Mouse (Mus musculus) embryonic facial prominence, embryonic 13.5 days (tissue): ENCODE results near the gene Gm8362. TPM values are rescaled to one million over a fixed set of nuclear protein-coding genes. Genes with fewer than 3 reads are reported as not detected.
"Not testable (repeated sequence)": the region's sequence is repeated elsewhere in the genome, so short reads cannot be mapped to it uniquely, and the experiment has no call there.

Source experiments
- ATAC-seq: fragments of 200-750 bp; cut with Nextera tagmentation; 2 replicates; pipeline ENCODE4 v1.8.0; 2017; ENCODE audit warnings: low read depth; ENCODE audit not compliant: insufficient number of reproducible peaks, insufficient read depth, low FRiP score, low TSS enrichment
- H3K27ac ChIP-seq: fragments of 300-500 bp; sonication (generic); 2 replicates; pipeline ENCODE4 v1.5.1; 2015; ENCODE audit warnings: moderate library complexity, mild to moderate bottlenecking, inconsistent platforms
- H3K27me3 ChIP-seq: fragments of 300-500 bp; sonication (generic); 2 replicates; pipeline ENCODE4 v1.6.1; 2015; ENCODE audit warnings: mild to moderate bottlenecking, inconsistent platforms
- H3K36me3 ChIP-seq: fragments of 300-500 bp; sonication (generic); 2 replicates; pipeline ENCODE4 v1.6.1; 2015; ENCODE audit warnings: mild to moderate bottlenecking, inconsistent platforms
- H3K4me1 ChIP-seq: fragments of 300-500 bp; sonication (generic); 2 replicates; pipeline ENCODE4 v1.6.1; 2015; ENCODE audit warnings: inconsistent platforms
- H3K4me2 ChIP-seq: fragments of 300-500 bp; sonication (generic); 2 replicates; pipeline ENCODE4 v1.6.1; 2015; ENCODE audit warnings: moderate library complexity, mild to moderate bottlenecking, inconsistent platforms
- H3K4me3 ChIP-seq: fragments of 300-500 bp; sonication (generic); 2 replicates; pipeline ENCODE4 v1.5.1; 2015; ENCODE audit warnings: mild to moderate bottlenecking, inconsistent platforms
- H3K9ac ChIP-seq: fragments of 300-500 bp; sonication (generic); 2 replicates; pipeline ENCODE4 v1.6.1; 2015; ENCODE audit warnings: mild to moderate bottlenecking, inconsistent platforms
- H3K9me3 ChIP-seq: fragments of 300-500 bp; sonication (generic); 2 replicates; pipeline ENCODE4 v1.6.1; 2016; ENCODE audit warnings: inconsistent platforms
- WGBS: fragments of 180-500 bp; shearing (Covaris S2); methylation state at CpG from one replicate; pipeline ENCODE4 v1.1.7; 2015; ENCODE audit warnings: mixed read lengths; 5-methylcytosine and 5-hydroxymethylcytosine counted together
- polyA plus RNA-seq: library from polyadenylated mRNA; unstranded; fragments of >200 nt; fragmentation: Nextera tagmentation; extraction: Ambion mirVana; gene quantifications from 2 replicates; pipeline ENCODE4 v1.2.1, GENCODE M21; 2015

The Gm8362 gene
- not detected in 2 replicates for polyA plus RNA-seq

DNA sequence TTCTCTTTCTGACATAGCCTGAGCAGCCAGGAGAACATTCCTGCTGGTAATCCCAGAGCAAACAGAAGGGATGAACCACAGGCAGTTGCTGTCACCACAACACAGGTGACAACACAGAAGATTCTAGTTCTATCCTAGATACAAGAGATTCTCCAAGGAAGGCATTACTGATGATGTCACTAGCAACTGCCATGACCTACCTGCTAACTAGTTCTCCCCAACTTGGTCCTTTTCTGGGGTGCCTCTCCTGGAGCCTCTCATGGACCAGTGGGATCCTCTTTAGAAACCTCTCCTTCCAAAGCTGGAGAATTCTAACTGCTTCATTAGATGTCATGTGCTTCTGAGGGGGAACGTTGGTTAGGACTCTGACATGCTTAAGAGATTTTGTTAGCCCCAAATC, at the start of gene Gm8362:
Gene Gm8362 (minus strand): TSS at position 101 of the 400 bp plus-strand sequence.
- not testable (repeated sequence) for H3K36me3 ChIP-seq, H3K9me3 ChIP-seq, H3K4me1 ChIP-seq, H3K4me2 ChIP-seq, H3K27me3 ChIP-seq, ATAC-seq, H3K27ac ChIP-seq, H3K9ac ChIP-seq, H3K4me3 ChIP-seq
- 84% methylated on average over 1 of the region's 1 CpGs for WGBS

- H3K27me3 ChIP-seq, result not testable (repeated sequence)
Observed at GRCm38 (mm10) chr14:6823297-6823696, 49.1 kb upstream of the Gm8362 start.

DNA sequence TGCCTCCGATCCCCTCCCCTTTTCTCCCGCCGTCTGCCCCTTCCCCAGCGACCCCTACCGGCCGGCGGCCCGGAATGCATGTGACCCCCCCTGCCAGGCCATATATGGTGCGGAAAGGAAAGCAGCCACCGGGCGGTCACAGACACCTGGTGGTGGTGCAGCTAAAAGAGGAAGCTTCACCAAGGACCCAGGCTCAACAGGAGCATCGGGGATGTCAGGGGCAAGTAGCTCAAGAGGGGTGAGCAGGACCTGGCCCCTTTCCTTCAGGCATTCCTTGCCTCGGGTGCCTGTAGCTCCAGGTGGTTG, 17.0 kb downstream of the Gm8362 start:
- ATAC-seq, H3K9me3 ChIP-seq, H3K9ac ChIP-seq, H3K36me3 ChIP-seq, H3K4me1 ChIP-seq, H3K27ac ChIP-seq, H3K27me3 ChIP-seq: not testable (repeated sequence)
- H3K4me3 ChIP-seq, result peak overlapping the region; percentile 47
- H3K4me2 ChIP-seq, result peak overlapping the region; percentile 58
- WGBS, result 5% methylated on average over 4 of the region's 13 CpGs

More at GRCm38 (mm10) chr14:6823297-6823696, 49.1 kb upstream of the Gm8362 start:
- not testable (repeated sequence) for H3K9ac ChIP-seq, H3K4me1 ChIP-seq, H3K4me2 ChIP-seq, H3K4me3 ChIP-seq, H3K36me3 ChIP-seq, H3K9me3 ChIP-seq, ATAC-seq, H3K27ac ChIP-seq
- 83% methylated on average over 3 of the region's 3 CpGs for WGBS

- not testable (repeated sequence) for H3K27ac ChIP-seq, H3K27me3 ChIP-seq, H3K36me3 ChIP-seq, ATAC-seq, H3K9me3 ChIP-seq, H3K4me1 ChIP-seq
- peak overlapping the region; percentile 65 for H3K9ac ChIP-seq
- peak overlapping the region; percentile 58 for H3K4me2 ChIP-seq
- peak overlapping the region; percentile 47 for H3K4me3 ChIP-seq
- under 1% methylated on average over 37 of the region's 67 CpGs for WGBS
Observed at GRCm38 (mm10) chr14:6756384-6757230, 17.6 kb downstream of the Gm8362 start.

DNA sequence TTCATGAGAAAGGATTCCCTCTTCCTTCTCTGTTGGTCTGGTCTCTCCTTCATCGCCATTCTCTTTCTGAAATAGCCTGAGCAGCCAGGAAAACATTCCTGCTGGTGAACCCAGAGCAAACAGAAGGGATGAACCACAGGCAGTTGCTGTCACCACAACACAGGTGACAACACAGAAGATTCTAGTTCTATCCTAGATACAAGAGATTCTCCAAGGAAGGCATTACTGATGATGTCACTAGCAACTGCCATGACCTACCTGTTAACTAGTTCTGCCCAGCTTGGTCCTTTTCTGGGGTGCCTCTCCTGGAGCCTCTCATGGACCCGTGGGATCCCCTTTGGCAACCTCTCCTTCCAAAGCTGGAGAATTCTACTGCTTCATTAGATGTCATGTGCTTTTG, 32.0 kb downstream of the Gm8362 start, which contains the start of gene Gm3636:
Gene Gm3636 (minus strand): TSS at position 101 of the 400 bp plus-strand sequence.
- H3K4me1 ChIP-seq, H3K9me3 ChIP-seq, H3K36me3 ChIP-seq, H3K9ac ChIP-seq, H3K27ac ChIP-seq, H3K4me3 ChIP-seq, H3K27me3 ChIP-seq, H3K4me2 ChIP-seq, ATAC-seq: not testable (repeated sequence)
- no CpG with 5 or more reads among the region's 2 CpGs for WGBS

- 67% methylated on average over 1 of the region's 2 CpGs for WGBS
- not testable (repeated sequence) for H3K27ac ChIP-seq, H3K4me3 ChIP-seq, H3K4me1 ChIP-seq, H3K9ac ChIP-seq, ATAC-seq, H3K9me3 ChIP-seq, H3K4me2 ChIP-seq, H3K36me3 ChIP-seq, H3K27me3 ChIP-seq
Observed at GRCm38 (mm10) chr14:6720151-6720550, 54.1 kb downstream of the Gm8362 start, which contains the start of gene Gm8050. Gene Gm8050 (minus strand): TSS chr14:6720251.

Other genes starting within 250 kb of the Gm8362 start
- gene Gm8356, start 237.1 kb downstream of the Gm8362 start, polyA plus RNA-seq, result not detected in 2 replicates
- gene Gm3629, start 183.8 kb downstream of the Gm8362 start, polyA plus RNA-seq, result 0.67 TPM in 1 of 2 replicates, not detected in the other
- not detected in 2 replicates for gene Gm3460, start 152.0 kb downstream of the Gm8362 start, polyA plus RNA-seq
- not detected in 2 replicates for gene Gm10251, start 90.2 kb downstream of the Gm8362 start, polyA plus RNA-seq
- not detected in 2 replicates for gene Gm8050, start 54.2 kb downstream of the Gm8362 start, polyA plus RNA-seq
- gene Gm3636, start 32.1 kb downstream of the Gm8362 start, polyA plus RNA-seq, result 5.0 and 5.1 TPM in 2 replicates
- gene Gm3642, start 65.9 kb upstream of the Gm8362 start, polyA plus RNA-seq, result not detected in 2 replicates
- gene Gm3667, start 115.6 kb upstream of the Gm8362 start, polyA plus RNA-seq, result 0.51 and 0.66 TPM in 2 replicates
- not detected in 2 replicates for gene Gm6356, start 199.4 kb upstream of the Gm8362 start, polyA plus RNA-seq